Mouse (Mus musculus): ENCODE measurements around the gene Poc1b.

- TF ChIP-seq CTCF (IDR thresholded peaks at IDR 0.05; ENCODE audit: low read depth, low read length) = no peak
- TF ChIP-seq POLR2A (IDR thresholded peaks at IDR 0.05; ENCODE audit: borderline replicate concordance, low read depth, low read length) = no peak
Observed at GRCm38 (mm10) chr10:99222726-99223125, 115.9 kb downstream of the Poc1b start.
